Mouse (Mus musculus): ENCODE measurements around the gene Tbc1d2. TPM values are rescaled to one million over a fixed set of nuclear protein-coding genes. Genes with fewer than 3 reads are reported as not detected.
"Not testable (repeated sequence)": the region's sequence is repeated elsewhere in the genome, so short reads cannot be mapped to it uniquely, and the experiment has no call there.

Tbc1d2 gene
- polyA plus RNA-seq, 1 experiment from 2014 or later: 0.98 TPM

DNA sequence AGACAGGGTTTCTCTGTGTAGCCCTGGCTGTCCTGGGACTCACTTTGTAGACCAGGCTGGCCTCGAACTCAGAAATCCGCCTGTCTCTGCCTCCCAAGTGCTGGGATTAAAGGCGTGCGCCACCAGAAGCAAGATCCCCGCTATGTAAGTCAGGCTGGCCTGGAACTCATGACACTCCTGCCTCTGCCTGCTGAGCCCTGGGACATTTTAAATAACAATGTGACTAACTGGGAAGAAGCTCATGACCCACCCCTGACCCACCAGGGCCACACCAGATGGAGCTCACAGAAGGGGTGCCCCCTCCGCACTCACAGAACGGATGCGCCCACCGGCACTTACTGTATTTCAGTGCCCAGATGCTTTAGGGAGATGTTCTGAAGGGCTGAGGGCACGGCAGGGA, 12.8 kb downstream of the Tbc1d2 start:
- 90% methylated on average over 10 of the region's 10 CpGs for WGBS
- ATAC-seq (ENCODE audit: low FRiP score); H3K27me3 ChIP-seq; H3K27ac ChIP-seq; H3K4me2 ChIP-seq; H3K4me1 ChIP-seq; H3K4me3 ChIP-seq (replicated peaks); H3K9me3 ChIP-seq; H3K36me3 ChIP-seq (replicated peaks); H3K9ac ChIP-seq: not testable (repeated sequence)

DNA sequence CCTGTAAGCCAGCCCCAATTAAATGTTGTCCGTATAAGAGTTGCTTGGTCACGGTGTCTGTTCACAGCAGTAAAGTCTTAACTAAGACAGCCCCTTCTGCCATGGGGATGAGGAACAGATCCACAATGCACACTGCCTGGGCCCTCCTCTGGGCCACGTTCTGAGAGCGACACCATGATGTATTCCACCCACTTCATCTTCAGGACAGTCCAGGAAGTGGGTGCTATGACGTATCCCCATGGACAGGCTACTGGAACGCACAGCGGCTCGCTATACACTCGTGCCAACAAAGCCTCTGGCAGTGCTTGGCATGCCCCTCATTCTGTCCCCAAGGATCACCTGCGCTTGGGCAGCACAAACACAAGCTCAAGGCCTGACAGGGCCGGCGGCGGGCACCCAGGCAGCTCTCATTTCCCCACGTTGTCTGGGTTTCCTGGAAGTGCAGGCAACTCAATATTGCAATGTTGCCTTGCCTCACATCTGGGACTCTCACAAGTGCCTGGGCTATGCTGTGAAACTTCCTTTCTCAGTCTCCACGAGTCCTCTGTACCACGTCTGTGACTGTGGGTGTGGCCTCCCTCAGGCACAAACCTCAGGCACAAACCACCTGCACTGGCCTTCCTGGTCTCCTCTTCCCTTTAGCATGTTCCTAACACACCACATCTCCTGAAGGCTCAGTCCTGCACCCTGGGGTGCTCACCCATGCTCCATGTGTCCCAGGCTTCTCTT, 14.1 kb downstream of the Tbc1d2 start:
- 85% methylated on average over 16 of the region's 16 CpGs for WGBS
- no peak for ATAC-seq (ENCODE audit: low FRiP score)
- Histone ChIP-seq H3K9ac (no peak overlapping the region), H3K9me3 (no peaks in the 10 kb centered on the region), H3K4me3 (replicated peaks) (no peak overlapping the region), H3K27ac (no peak overlapping the region), H3K36me3 (replicated peaks) (no peaks in the 10 kb centered on the region), H3K27me3 (peaks cover 8% of the 10 kb centered on the region; the same call in 1 of the 2 replicates), H3K4me1 (no peaks in the 10 kb centered on the region), H3K4me2 (no peak overlapping the region)

DNA sequence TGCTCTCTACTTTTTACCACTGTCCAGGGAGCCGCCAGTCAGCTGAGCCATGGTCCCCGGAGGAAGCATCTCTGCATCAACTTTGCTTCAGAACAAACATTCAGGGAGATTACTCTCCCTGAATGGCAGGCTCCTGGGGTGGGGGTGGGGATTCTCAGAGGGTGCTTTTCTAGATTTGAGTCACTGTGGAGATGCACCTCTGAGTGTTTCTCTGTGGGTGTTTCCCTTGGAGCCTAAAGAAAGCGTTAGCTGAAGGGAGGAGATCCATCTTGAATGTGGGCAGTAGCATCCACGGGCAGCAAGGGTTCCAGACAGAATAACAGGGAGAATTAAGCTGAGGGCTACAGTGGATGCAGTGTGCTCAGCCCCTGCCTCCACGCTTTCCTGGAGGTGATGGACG, 15.1 kb downstream of the Tbc1d2 start:
- ATAC-seq (ENCODE audit: low FRiP score): no peak
- H3K4me2 ChIP-seq: no peak overlapping the region
- H3K27me3 ChIP-seq: peaks cover 8% of the 10 kb centered on the region; the same call in 1 of the 2 replicates
- WGBS: 59% methylated on average over 6 of the region's 6 CpGs
- H3K36me3 ChIP-seq (replicated peaks): no peaks in the 10 kb centered on the region
- no peak overlapping the region for H3K4me3 ChIP-seq (replicated peaks)
- no peak overlapping the region for H3K27ac ChIP-seq
- H3K9ac ChIP-seq: no peak overlapping the region
- H3K4me1 ChIP-seq: no peaks in the 10 kb centered on the region
- H3K9me3 ChIP-seq: no peaks in the 10 kb centered on the region

DNA sequence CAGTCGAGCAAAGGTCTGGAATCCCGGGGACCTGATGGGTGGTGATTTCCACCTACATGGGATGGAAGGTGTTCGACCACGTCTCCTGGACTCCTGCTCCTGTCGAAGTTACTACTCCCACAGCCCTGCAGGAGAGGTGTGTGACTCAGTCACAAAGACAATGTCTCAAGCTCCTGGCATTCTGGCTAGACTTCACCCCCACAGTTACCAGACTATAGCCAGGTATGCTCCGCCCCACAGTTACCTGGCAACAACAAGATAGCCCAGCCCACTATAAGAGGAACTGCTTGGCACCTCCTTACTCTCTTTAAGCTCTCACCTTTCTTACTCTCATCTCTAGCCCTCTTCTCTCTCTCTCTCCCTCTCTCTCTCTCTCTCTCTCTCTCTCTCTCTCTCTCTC, 16.4 kb downstream of the Tbc1d2 start:
- H3K4me1 ChIP-seq; H3K27me3 ChIP-seq; ATAC-seq (ENCODE audit: low FRiP score); H3K36me3 ChIP-seq (replicated peaks); H3K4me3 ChIP-seq (replicated peaks); H3K4me2 ChIP-seq; H3K9ac ChIP-seq; H3K27ac ChIP-seq; H3K9me3 ChIP-seq: not testable (repeated sequence)
- WGBS: 65% methylated on average over 6 of the region's 6 CpGs

DNA sequence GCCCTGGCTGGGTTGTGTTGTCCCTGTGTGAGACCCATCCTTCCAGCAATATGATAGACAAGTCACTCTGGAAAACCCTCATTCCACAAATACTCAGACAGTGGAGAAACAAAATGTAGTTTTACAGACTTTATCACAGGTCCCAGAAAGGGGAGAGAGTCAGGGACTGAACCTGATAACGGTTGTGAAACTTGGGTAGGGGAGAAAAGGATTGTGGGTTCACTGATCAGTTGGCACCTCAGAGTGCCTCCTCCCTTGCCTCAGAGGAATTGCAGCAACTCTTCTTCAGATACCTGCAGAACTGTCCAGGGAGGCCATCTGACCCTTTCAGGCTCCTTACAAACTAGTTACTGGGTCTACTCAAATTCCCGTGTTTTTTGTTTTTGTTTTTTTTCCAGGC, 17.5 kb downstream of the Tbc1d2 start:
- H3K4me1 ChIP-seq: no peaks in the 10 kb centered on the region
- no peak for ATAC-seq (ENCODE audit: low FRiP score)
- H3K4me2 ChIP-seq: no peak overlapping the region

DNA sequence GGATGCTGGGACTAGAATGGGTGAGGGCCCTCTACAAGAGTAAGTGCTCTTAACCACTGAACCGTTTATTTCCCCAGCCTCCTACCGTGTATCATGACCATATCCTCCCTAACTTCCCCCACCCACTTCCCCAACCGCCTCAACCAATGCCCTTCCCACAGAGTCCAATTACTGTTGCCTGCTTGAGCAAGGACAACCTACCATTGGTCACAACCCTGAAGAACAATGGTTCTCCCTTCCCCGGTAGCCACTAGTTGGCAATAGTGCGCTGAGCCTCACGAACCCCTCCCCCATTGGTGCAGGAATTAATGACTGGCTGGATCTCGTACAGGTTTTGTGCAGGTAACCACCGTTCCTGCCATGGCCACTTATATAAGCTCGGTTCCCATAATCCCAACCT, 19.6 kb downstream of the Tbc1d2 start:
- H3K4me2 ChIP-seq: no peak overlapping the region
- H3K9me3 ChIP-seq: no peaks in the 10 kb centered on the region
- no peak overlapping the region for H3K9ac ChIP-seq
- WGBS: 53% methylated on average over 9 of the region's 9 CpGs
- H3K4me1 ChIP-seq: no peaks in the 10 kb centered on the region
- no peak overlapping the region for H3K4me3 ChIP-seq (replicated peaks)
- peaks cover 8% of the 10 kb centered on the region; the same call in 1 of the 2 replicates for H3K27me3 ChIP-seq
- no peaks in the 10 kb centered on the region for H3K36me3 ChIP-seq (replicated peaks)
- no peak overlapping the region for H3K27ac ChIP-seq
- no peak for ATAC-seq (ENCODE audit: low FRiP score)

More for the DNA sequence above, 17.5 kb downstream of the Tbc1d2 start:
- no peaks in the 10 kb centered on the region for H3K36me3 ChIP-seq (replicated peaks)
- no peak overlapping the region for H3K27ac ChIP-seq
- H3K27me3 ChIP-seq: peaks cover 8% of the 10 kb centered on the region; the same call in 1 of the 2 replicates
- no peaks in the 10 kb centered on the region for H3K9me3 ChIP-seq
- no peak overlapping the region for H3K9ac ChIP-seq
- H3K4me3 ChIP-seq (replicated peaks): no peak overlapping the region
- WGBS: 73% methylated on average over 2 of the region's 2 CpGs

DNA sequence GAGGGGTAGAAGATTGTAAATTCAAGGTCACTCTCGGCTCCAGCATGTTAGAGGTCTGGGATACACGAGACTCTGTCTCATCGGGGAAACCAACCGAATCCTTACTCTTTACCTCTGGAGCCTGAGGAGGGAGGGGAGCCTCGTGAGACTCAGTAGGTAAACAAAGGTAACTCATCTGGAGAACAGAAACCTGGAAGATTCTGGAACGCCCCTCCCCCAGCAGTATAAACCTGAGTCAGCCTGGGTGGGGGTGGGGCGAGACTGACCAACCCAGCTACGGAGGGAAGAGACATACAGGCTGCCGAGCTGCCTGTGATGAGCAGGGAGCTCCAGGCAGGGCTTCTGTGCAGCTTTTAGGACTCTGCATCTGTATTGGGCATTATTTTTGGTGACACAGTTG, 21.1 kb downstream of the Tbc1d2 start:
- no peak for ATAC-seq (ENCODE audit: low FRiP score)
- peaks cover under 1% of the 10 kb centered on the region; the same call in 1 of the 2 replicates for H3K27me3 ChIP-seq
- no peaks in the 10 kb centered on the region for H3K36me3 ChIP-seq (replicated peaks)

DNA sequence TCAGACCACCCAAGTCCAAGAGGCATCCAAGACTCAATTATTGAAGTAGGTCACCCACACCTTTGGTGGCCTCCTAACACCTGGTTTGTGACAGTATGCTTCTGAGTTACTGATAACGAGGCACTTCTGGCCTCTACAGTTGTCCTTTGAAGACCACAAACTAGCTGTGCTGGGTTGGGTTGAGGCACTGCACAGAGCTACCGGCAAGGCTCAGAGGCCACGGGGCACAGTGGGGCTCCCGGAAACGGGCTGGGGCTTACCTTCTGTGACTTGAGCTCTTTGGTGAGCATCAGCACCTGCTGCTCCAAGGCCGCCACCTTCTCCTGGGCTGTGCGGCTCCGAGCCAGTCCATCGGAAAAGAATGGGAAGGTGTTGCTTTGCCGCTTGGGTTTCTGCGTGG, 21.9 kb downstream of the Tbc1d2 start:
- ATAC-seq (ENCODE audit: low FRiP score): no peak
- H3K27ac ChIP-seq: no peak overlapping the region
- H3K27me3 ChIP-seq: 0 out of 2 replicates have a peak, but pooled peaks cover 2% of the 10 kb centered on the region
- H3K4me2 ChIP-seq: no peak overlapping the region
- WGBS: 77% methylated on average over 11 of the region's 11 CpGs
- H3K9ac ChIP-seq: no peak overlapping the region
- H3K9me3 ChIP-seq: no peaks in the 10 kb centered on the region
- H3K4me1 ChIP-seq: no peaks in the 10 kb centered on the region
- no peak overlapping the region for H3K4me3 ChIP-seq (replicated peaks)
- no peaks in the 10 kb centered on the region for H3K36me3 ChIP-seq (replicated peaks)

More for the DNA sequence above, 21.1 kb downstream of the Tbc1d2 start:
- no peaks in the 10 kb centered on the region for H3K4me1 ChIP-seq
- no peak overlapping the region for H3K9ac ChIP-seq
- H3K27ac ChIP-seq: no peak overlapping the region
- no peaks in the 10 kb centered on the region for H3K9me3 ChIP-seq
- 60% methylated on average over 9 of the region's 9 CpGs for WGBS
- H3K4me3 ChIP-seq (replicated peaks): no peak overlapping the region
- H3K4me2 ChIP-seq: no peak overlapping the region

DNA sequence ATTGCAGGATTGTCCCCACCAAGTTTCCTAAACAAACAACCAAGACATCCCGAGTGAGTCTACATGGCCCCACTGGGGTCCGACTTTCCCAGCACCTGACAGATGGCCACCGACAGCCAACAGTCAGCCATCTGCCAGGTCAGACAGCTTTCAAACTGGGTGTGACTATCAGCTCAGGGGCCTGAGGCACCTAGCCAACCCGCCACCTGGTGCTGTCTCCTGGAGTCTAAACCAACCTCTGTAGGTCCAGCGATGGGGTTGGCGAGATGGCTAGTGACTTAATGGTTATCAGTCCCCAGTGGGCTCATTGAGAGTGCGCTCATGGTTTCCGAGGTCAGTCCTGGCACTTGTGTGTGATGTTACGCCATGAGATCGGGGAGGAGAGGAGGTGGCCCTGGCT, 24.9 kb downstream of the Tbc1d2 start:
- ATAC-seq (ENCODE audit: low FRiP score): no peak
- WGBS: 83% methylated on average over 10 of the region's 10 CpGs

DNA sequence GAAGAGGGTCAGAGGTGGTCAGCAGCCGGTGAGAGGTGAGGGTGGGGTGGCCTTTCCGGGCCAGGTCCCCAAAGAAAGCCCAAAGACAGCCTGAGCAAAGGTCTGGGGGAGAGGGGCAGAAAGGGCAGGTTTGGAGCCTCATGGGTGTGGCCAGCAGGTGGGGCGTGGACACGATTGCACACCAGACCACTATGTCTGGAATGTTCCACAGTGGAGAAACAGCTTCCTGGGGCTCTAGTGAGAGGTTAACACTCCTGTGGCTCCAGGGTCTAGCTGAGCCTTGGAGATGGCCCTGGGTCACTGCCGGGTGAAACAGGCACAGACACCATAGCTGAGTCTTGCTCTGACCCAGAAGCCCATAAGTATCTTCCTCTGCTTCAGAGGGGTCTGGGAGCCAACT, 27.0 kb downstream of the Tbc1d2 start:
- 90% methylated on average over 5 of the region's 5 CpGs for WGBS
- Histone ChIP-seq H3K4me2 (no peak overlapping the region), H3K4me3 (replicated peaks) (no peak overlapping the region), H3K27ac (no peak overlapping the region), H3K9ac (no peak overlapping the region), H3K9me3 (no peaks in the 10 kb centered on the region), H3K4me1 (peaks cover 5% of the 10 kb centered on the region; the same call in 1 of the 2 replicates), H3K36me3 (replicated peaks) (no peaks in the 10 kb centered on the region), H3K27me3 (peaks cover 24% of the 10 kb centered on the region; the same call in 1 of the 2 replicates)
- ATAC-seq (ENCODE audit: low FRiP score): no peak

More for the DNA sequence above, 24.9 kb downstream of the Tbc1d2 start:
- H3K4me2 ChIP-seq: no peak overlapping the region
- H3K9me3 ChIP-seq: no peaks in the 10 kb centered on the region
- H3K4me3 ChIP-seq (replicated peaks): no peak overlapping the region
- no peak overlapping the region for H3K27ac ChIP-seq
- no peaks in the 10 kb centered on the region for H3K36me3 ChIP-seq (replicated peaks)
- H3K27me3 ChIP-seq: peaks cover 14% of the 10 kb centered on the region; the same call in 1 of the 2 replicates
- H3K4me1 ChIP-seq: peaks cover 5% of the 10 kb centered on the region; the same call in 1 of the 2 replicates
- no peak overlapping the region for H3K9ac ChIP-seq

DNA sequence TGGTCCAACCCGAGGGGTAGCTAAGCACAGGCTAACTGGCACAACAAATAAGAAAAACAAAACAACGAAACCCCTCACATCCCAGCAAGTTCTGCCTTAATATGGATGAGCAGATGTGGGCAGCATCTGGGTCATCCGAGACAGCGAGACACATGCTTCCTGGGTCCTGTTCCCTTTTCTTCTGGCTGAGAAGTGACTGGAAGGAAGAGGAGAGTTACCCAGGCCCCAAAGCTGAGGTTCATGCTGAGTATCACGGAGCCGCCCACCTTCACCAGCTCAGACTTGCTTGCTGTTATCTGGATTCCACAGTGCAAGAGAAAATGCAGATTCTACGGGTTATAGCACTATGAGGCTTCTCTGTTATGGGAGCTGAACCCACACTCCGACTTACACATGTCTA, 29.1 kb downstream of the Tbc1d2 start:
- H3K27ac ChIP-seq: no peak overlapping the region
- no peak for ATAC-seq (ENCODE audit: low FRiP score)
- WGBS: 80% methylated on average over 8 of the region's 8 CpGs

DNA sequence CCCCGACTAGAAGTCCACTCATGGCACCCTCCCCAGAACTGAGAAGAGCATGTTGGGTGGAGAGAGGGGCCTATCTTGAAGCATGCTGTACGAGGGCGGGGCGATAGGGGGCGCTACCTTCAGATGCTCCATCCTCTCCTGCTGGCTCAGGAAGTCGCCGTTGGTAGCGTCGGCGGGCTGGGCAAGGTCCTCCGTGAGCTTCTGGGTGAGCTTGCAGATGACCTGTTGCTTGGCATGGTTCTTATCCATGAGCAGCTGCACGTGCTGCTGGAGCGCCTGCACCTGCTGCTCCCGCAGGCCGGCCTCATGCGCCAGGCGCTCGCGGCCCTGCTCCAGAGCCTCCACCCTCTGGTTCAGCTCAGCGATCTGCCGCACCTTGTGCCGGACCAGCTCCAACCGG, 29.7 kb downstream of the Tbc1d2 start:
- Histone ChIP-seq H3K4me1 (peaks cover 5% of the 10 kb centered on the region; the same call in 1 of the 2 replicates), H3K36me3 (replicated peaks) (no peaks in the 10 kb centered on the region), H3K9me3 (no peaks in the 10 kb centered on the region), H3K4me2 (peak overlapping the region; percentile 45), H3K4me3 (replicated peaks) (peak overlapping the region; percentile 23), H3K9ac (no peak overlapping the region), H3K27me3 (peaks cover 24% of the 10 kb centered on the region; the same call in 1 of the 2 replicates), H3K27ac (no peak overlapping the region)
- WGBS: 9% methylated on average over 23 of the region's 23 CpGs
- no peak for ATAC-seq (ENCODE audit: low FRiP score)

More for the DNA sequence above, 29.1 kb downstream of the Tbc1d2 start:
- Histone ChIP-seq H3K9me3 (no peaks in the 10 kb centered on the region), H3K4me3 (replicated peaks) (no peak overlapping the region), H3K36me3 (replicated peaks) (no peaks in the 10 kb centered on the region), H3K27me3 (peaks cover 24% of the 10 kb centered on the region; the same call in 1 of the 2 replicates), H3K9ac (no peak overlapping the region), H3K4me2 (no peak overlapping the region), H3K4me1 (peaks cover 5% of the 10 kb centered on the region; the same call in 1 of the 2 replicates)

All from forebrain, embryonic 12.5 days (tissue).